Mouse (Mus musculus) midbrain, embryonic 13.5 days (tissue): ENCODE measurements at regions not wholly inside any gene's neighbourhood (a gene's known extent, or its start where the extent isn't known, plus 50 kb on each side); places are given as distances from the start of the nearest gene placed in this dataset.

ENCODE experiments used
- ATAC-seq: fragments of 200-750 bp; cut with Nextera tagmentation; 2 replicates; pipeline ENCODE4 v1.8.0; 2017; ENCODE audit warnings: mild to moderate bottlenecking, moderate TSS enrichment, moderate library complexity
- H3K27ac ChIP-seq: fragments of 300-500 bp; sonication (generic); 2 replicates; pipeline ENCODE4 v1.5.1; 2015; ENCODE audit warnings: inconsistent platforms, mild to moderate bottlenecking, moderate library complexity
- H3K27me3 ChIP-seq: fragments of 300-500 bp; sonication (generic); 2 replicates; pipeline ENCODE4 v1.6.1; 2015; ENCODE audit warnings: mild to moderate bottlenecking, inconsistent platforms
- H3K36me3 ChIP-seq: fragments of 300-500 bp; sonication (generic); 2 replicates; pipeline ENCODE4 v1.6.1; 2015; ENCODE audit warnings: mild to moderate bottlenecking, inconsistent platforms
- H3K4me1 ChIP-seq: fragments of 300-500 bp; sonication (generic); replicated peaks from 2 replicates; pipeline ENCODE4 v1.6.1; 2015; ENCODE audit warnings: inconsistent platforms
- H3K4me2 ChIP-seq: fragments of 300-500 bp; sonication (generic); replicated peaks from 2 replicates; pipeline ENCODE4 v1.6.1; 2015; ENCODE audit warnings: moderate library complexity, mild to moderate bottlenecking, inconsistent platforms
- H3K4me3 ChIP-seq: fragments of 300-500 bp; sonication (generic); replicated peaks from 2 replicates; pipeline ENCODE4 v1.5.1; 2015; ENCODE audit warnings: mild to moderate bottlenecking, inconsistent platforms
- H3K9ac ChIP-seq: fragments of 300-500 bp; sonication (generic); replicated peaks from 2 replicates; pipeline ENCODE4 v1.6.1; 2015; ENCODE audit warnings: mild to moderate bottlenecking, inconsistent platforms
- H3K9me3 ChIP-seq: fragments of 300-500 bp; sonication (generic); 2 replicates; pipeline ENCODE4 v1.6.1; 2016; ENCODE audit warnings: mild to moderate bottlenecking, inconsistent platforms
- WGBS: fragments of 180-500 bp; shearing (Covaris S2); methylation state at CpG from one replicate; pipeline ENCODE4 v1.1.7; 2015; 5-methylcytosine and 5-hydroxymethylcytosine counted together

DNA sequence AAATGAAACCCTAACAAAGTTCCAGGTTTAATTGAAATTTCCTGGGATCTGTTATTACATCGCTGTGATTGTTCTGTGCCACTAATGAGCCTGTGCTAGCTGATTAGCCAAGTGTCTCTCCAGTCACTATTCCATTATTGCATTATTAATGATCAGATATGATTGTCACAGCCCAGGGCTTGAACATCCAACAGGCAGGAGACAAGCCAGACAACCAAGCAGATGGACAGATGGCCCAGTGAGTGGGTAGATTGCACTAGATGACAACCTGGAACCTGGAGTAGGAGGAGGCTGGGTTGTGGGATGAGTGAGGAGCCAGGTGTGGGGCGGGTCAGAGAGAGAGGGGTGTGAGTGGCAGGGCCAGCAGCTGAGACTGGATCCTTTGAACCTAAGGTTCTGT lies 161.6 kb downstream of the Trim29 start:
- no peak overlapping the region for H3K9ac ChIP-seq
- no peak for ATAC-seq
- 77% methylated on average over 2 of the region's 2 CpGs for WGBS
- H3K9me3 ChIP-seq = no peaks in the 10 kb centered on the region
- H3K4me1 ChIP-seq = peaks cover 10% of the 10 kb centered on the region
- no peaks in the 10 kb centered on the region for H3K27me3 ChIP-seq
- no peak overlapping the region for H3K27ac ChIP-seq
- no peak overlapping the region for H3K4me3 ChIP-seq
- no peaks in the 10 kb centered on the region for H3K36me3 ChIP-seq
- H3K4me2 ChIP-seq = no peak overlapping the region

DNA sequence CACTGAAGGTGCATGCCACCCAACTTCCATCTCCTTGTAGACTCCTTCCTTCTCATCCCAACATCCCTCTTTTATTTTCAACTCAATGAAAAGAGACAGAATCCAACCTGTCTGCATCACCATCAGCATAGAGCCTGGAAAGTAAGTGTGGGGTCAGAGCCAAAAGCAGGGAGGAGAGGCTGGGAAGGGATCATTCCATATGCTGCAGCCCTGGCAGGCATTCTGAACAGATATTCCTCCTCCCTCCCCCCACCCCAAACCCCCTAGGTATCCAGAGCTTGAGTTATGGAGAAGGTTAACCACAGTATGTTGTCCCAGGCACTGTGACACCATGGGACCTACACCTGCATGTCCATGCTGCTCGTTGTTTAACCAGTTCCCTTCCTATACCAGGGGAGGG lies 162.5 kb downstream of the Trim29 start:
- no peaks in the 10 kb centered on the region for H3K36me3 ChIP-seq

GRCm38 (mm10) chr9:43473601-43474302 lies 163.1 kb downstream of the Trim29 start:
- H3K4me2 ChIP-seq = no peak overlapping the region
- no peaks in the 10 kb centered on the region for H3K27me3 ChIP-seq
- H3K9ac ChIP-seq = no peak overlapping the region
- H3K27ac ChIP-seq = no peak overlapping the region
- H3K4me3 ChIP-seq = no peak overlapping the region
- no peak for ATAC-seq
- H3K4me1 ChIP-seq = peaks cover 9% of the 10 kb centered on the region
- no peaks in the 10 kb centered on the region for H3K36me3 ChIP-seq
- no peaks in the 10 kb centered on the region for H3K9me3 ChIP-seq
- WGBS = 48% methylated on average over 16 of the region's 16 CpGs

More for the DNA sequence above, 162.5 kb downstream of the Trim29 start:
- no peaks in the 10 kb centered on the region for H3K9me3 ChIP-seq
- peaks cover 9% of the 10 kb centered on the region for H3K4me1 ChIP-seq
- no peak overlapping the region for H3K4me2 ChIP-seq
- no peak overlapping the region for H3K9ac ChIP-seq
- WGBS = 86% methylated on average over 1 of the region's 1 CpGs
- no peak overlapping the region for H3K4me3 ChIP-seq
- ATAC-seq = no peak
- H3K27ac ChIP-seq = no peak overlapping the region
- no peaks in the 10 kb centered on the region for H3K27me3 ChIP-seq

DNA sequence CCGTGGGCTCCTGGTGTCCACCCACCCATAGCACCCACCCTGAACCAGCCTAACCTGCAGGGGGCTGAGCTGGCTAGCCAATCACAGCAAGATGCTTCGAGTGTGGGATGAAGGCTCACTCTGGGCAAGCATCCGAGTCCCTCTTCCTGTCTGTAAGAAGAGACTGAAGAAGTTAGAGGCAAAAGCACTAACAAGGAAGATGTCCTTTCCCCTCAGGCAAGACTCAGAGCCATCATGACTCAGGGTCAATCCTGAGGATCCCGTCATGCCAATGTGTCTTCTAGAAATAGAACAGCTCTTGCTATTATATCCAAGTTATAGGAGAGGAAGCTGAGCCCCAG lies 163.6 kb downstream of the Trim29 start:
- Histone ChIP-seq H3K27me3 (no peaks in the 10 kb centered on the region), H3K27ac (no peak overlapping the region), H3K9me3 (no peaks in the 10 kb centered on the region), H3K9ac (no peak overlapping the region), H3K4me2 (no peak overlapping the region), H3K4me1 (peaks cover 9% of the 10 kb centered on the region), H3K36me3 (no peaks in the 10 kb centered on the region), H3K4me3 (no peak overlapping the region)
- ATAC-seq = no peak
- WGBS = 60% methylated on average over 4 of the region's 4 CpGs

DNA sequence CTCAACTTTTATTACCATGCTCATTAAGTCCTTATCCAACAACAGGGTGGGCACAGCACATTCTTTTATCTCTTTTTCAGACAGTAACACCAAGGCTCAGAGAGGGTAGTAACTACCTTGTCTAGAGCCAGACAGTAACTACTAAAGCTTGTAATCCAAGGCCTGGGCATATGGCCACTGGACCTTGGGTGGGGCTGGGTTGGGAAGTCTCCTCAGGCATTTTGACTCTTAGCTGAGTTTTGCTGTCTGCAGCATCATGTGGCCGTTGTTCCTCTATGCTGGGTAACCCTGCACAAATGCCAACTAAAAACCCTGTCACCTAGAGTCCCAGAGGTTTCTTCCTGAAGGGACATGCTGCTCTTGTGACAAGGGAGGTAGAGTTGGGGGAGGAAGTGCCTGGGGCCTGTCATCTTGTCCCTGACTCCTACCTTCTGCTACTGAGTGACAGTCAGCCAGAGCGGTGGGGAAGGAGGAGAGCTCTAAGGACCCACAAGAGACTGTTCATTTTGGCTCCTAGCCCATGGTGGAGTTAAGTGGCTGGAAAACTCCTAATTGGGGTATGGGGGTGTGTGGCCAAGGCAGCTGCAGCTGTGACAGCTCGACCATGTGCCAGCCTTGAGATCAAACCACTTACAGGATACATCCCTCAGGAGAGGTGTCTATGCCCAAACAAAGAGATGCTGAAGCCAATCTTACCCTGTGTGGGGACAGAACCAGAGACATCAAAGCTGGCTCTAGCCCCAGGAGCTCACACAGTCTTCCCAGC lies 170.4 kb downstream of the Trim29 start:
- no peaks in the 10 kb centered on the region for H3K4me1 ChIP-seq
- H3K9me3 ChIP-seq = no peaks in the 10 kb centered on the region
- no peak overlapping the region for H3K4me3 ChIP-seq
- H3K4me2 ChIP-seq = no peak overlapping the region
- no peak overlapping the region for H3K9ac ChIP-seq
- WGBS = 75% methylated on average over 3 of the region's 3 CpGs
- no peak overlapping the region for H3K27ac ChIP-seq
- no peaks in the 10 kb centered on the region for H3K36me3 ChIP-seq
- peak; percentile 66 for ATAC-seq
- H3K27me3 ChIP-seq = no peaks in the 10 kb centered on the region

DNA sequence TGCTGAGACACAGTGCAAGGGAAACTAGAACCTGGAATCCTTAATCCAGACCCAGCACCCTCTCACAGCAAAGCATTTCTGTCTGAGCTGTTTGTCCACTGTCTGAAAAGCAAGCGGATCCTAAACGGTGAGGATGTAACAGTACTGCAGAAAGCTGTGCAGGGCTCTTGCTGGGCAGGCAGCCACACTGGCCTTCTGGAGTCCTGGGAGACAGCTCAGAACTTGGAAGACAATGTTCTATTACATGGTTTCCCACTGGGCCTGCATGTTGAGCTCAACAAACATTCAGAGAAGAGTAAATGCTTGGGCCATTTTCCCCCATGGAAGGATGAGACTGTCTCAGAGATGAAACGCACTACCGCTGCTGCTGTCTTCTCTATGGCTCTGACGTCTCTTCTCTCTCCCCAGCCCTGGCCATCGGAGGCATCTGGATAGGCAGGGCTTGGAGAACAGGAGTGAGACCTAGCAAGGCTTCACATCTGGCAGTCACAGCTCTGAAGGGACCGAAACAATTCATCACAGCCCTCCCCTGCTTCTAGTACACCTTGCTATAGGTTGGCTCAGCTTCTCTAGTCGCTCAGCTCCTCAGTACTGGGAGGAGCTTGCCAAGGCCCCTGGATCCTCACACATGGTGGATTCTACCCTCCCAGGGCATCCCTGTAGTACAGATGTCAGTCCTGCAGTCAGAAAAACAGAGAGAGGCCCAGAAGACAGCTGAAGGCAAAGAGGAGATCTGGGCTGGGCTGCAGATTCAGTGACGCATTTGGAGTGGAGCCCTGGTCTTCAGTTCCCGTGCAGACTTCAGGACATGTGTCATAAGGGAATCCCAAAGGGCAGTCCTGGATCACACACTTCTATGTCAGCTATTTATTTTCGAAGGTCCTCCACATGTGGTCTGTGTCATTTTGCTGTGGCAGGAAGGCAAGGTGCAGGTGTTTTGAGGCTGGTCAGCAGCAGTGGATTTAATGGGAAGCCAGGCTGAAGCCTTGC lies 171.7 kb downstream of the Trim29 start:
- ATAC-seq = no peak
- 82% methylated on average over 11 of the region's 11 CpGs for WGBS
- no peak overlapping the region for H3K4me2 ChIP-seq
- no peaks in the 10 kb centered on the region for H3K27me3 ChIP-seq
- no peaks in the 10 kb centered on the region for H3K36me3 ChIP-seq
- H3K9ac ChIP-seq = no peak overlapping the region
- H3K4me1 ChIP-seq = no peaks in the 10 kb centered on the region
- H3K9me3 ChIP-seq = no peaks in the 10 kb centered on the region
- no peak overlapping the region for H3K27ac ChIP-seq
- no peak overlapping the region for H3K4me3 ChIP-seq

- H3K27ac ChIP-seq = no peak overlapping the region
- no peaks in the 10 kb centered on the region for H3K4me1 ChIP-seq
- no peaks in the 10 kb centered on the region for H3K9me3 ChIP-seq
- no peak overlapping the region for H3K4me3 ChIP-seq
- no peaks in the 10 kb centered on the region for H3K27me3 ChIP-seq
- H3K9ac ChIP-seq = no peak overlapping the region
- WGBS = 83% methylated on average over 2 of the region's 2 CpGs
- no peak overlapping the region for H3K4me2 ChIP-seq
- ATAC-seq = no peak
- no peaks in the 10 kb centered on the region for H3K36me3 ChIP-seq
Measured at GRCm38 (mm10) chr9:43483195-43483594, 172.5 kb downstream of the Trim29 start.

- 85% methylated on average over 2 of the region's 2 CpGs for WGBS
- Histone ChIP-seq H3K27ac (no peak overlapping the region), H3K4me2 (no peak overlapping the region), H3K4me3 (no peak overlapping the region), H3K4me1 (no peaks in the 10 kb centered on the region), H3K27me3 (no peaks in the 10 kb centered on the region), H3K9me3 (no peaks in the 10 kb centered on the region), H3K9ac (no peak overlapping the region), H3K36me3 (no peaks in the 10 kb centered on the region)
- no peak for ATAC-seq
Measured at GRCm38 (mm10) chr9:43483906-43484305, 173.3 kb downstream of the Trim29 start.

- Histone ChIP-seq H3K9me3 (no peaks in the 10 kb centered on the region), H3K27ac (no peak overlapping the region), H3K9ac (no peak overlapping the region), H3K4me2 (no peak overlapping the region), H3K36me3 (no peaks in the 10 kb centered on the region), H3K4me3 (no peak overlapping the region), H3K4me1 (peaks cover 9% of the 10 kb centered on the region; the same call in 1 of the 2 replicates), H3K27me3 (no peaks in the 10 kb centered on the region)
- 81% methylated on average over 4 of the region's 4 CpGs for WGBS
- no peak for ATAC-seq
Measured at GRCm38 (mm10) chr9:43486704-43487103, 176.1 kb downstream of the Trim29 start.

DNA sequence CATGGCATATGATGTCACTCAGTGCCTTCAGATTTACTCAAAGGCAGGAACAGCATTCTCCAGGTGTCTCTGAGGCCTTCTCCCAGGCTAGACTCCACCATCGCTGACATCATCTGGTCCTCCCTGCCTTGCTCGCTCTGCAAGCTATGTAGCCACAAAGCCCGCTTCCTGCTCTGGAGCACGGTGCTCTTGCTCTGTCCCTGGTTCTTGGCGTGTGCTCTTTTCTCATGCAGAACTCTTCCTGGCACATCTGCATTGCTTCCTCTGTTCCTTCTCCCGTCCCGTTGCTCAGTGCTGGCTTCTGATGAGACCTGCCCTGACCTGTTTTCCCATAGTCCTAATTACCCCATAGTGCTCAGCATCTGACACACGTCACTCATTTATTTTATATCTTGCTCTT lies 178.6 kb downstream of the Trim29 start:
- no peak overlapping the region for H3K4me3 ChIP-seq
- no peaks in the 10 kb centered on the region for H3K9me3 ChIP-seq
- no peak overlapping the region for H3K9ac ChIP-seq
- H3K4me2 ChIP-seq = no peak overlapping the region
- H3K27me3 ChIP-seq = no peaks in the 10 kb centered on the region
- no peak for ATAC-seq
- WGBS = 75% methylated on average over 8 of the region's 8 CpGs
- no peaks in the 10 kb centered on the region for H3K36me3 ChIP-seq
- H3K27ac ChIP-seq = no peak overlapping the region
- H3K4me1 ChIP-seq = peaks cover 15% of the 10 kb centered on the region; the same call in 1 of the 2 replicates

GRCm38 (mm10) chr9:43491024-43491751 lies 180.5 kb downstream of the Trim29 start:
- Histone ChIP-seq H3K27me3 (no peaks in the 10 kb centered on the region), H3K9me3 (no peaks in the 10 kb centered on the region), H3K4me1 (peaks cover 15% of the 10 kb centered on the region; the same call in 1 of the 2 replicates), H3K4me3 (no peak overlapping the region), H3K36me3 (no peaks in the 10 kb centered on the region), H3K27ac (no peak overlapping the region), H3K4me2 (no peak overlapping the region), H3K9ac (no peak overlapping the region)
- 75% methylated on average over 12 of the region's 12 CpGs for WGBS
- no peak for ATAC-seq
